Mouse (Mus musculus) G1E (cell line): ENCODE data around the gene Disc1. TPM values are rescaled to one million over a fixed set of nuclear protein-coding genes. Genes with fewer than 3 reads are reported as not detected.

Experiments
- ATAC-seq: 2 replicates; pipeline ENCODE4 v1.8.0; 2016; ENCODE audit warnings: mild to moderate bottlenecking; ENCODE audit not compliant: insufficient number of reproducible peaks, poor library complexity, low FRiP score, severe bottlenecking; ENCODE audit errors: extremely low read depth
- DNase-seq: peaks from one replicate; pipeline ENCODE4 v3.0.0; 2012; ENCODE audit warnings: low spot score
- H3K27me3 ChIP-seq: 2 replicates; pipeline ENCODE4 v1.6.1; 2012; ENCODE audit warnings: mild to moderate bottlenecking, low read length, inconsistent platforms; ENCODE audit not compliant: insufficient read depth
- H3K36me3 ChIP-seq: replicated peaks from 2 replicates; pipeline ENCODE3; 2012; ENCODE audit warnings: mild to moderate bottlenecking, inconsistent platforms
- H3K4me1 ChIP-seq: 2 replicates; pipeline ENCODE4 v1.6.1; 2012; ENCODE audit warnings: low read depth, low read length, inconsistent platforms, mixed read lengths; ENCODE audit not compliant: insufficient read depth
- H3K4me3 ChIP-seq: 2 replicates; pipeline ENCODE4 v1.5.1; 2012; ENCODE audit warnings: low read depth, mild to moderate bottlenecking, inconsistent platforms, low read length, moderate library complexity, mixed read lengths
- H3K9me3 ChIP-seq: replicated peaks from 2 replicates; pipeline ENCODE4 v1.6.1; 2012; ENCODE audit warnings: inconsistent platforms
- CTCF ChIP-seq: IDR thresholded peaks from 2 replicates; pipeline ENCODE4 v1.5.1; 2012; ENCODE audit warnings: low read depth, low read length, inconsistent platforms, mixed read lengths
- GATA1 ChIP-seq: IDR thresholded peaks from 2 replicates; pipeline ENCODE4 v1.6.1; 2012; ENCODE audit warnings: borderline replicate concordance, low read length, inconsistent platforms, mixed read lengths
- GATA2 ChIP-seq: IDR thresholded peaks from 2 replicates; pipeline ENCODE4 v1.6.1; 2012; ENCODE audit warnings: low read depth, low read length, inconsistent platforms, borderline replicate concordance
- POLR2AphosphoS5 ChIP-seq: IDR thresholded peaks from 2 replicates; pipeline ENCODE4 v1.6.1; 2012; ENCODE audit warnings: low read depth, low read length, inconsistent platforms; ENCODE audit not compliant: insufficient replicate concordance
- TAL1 ChIP-seq: conservative IDR thresholded peaks from 2 replicates; pipeline ENCODE4 v1.6.1; 2012; ENCODE audit warnings: low read depth, low read length, inconsistent platforms, mixed read lengths
- polyA plus RNA-seq: library from polyadenylated mRNA; stranded (reverse); fragments of >175 nt; gene quantifications from 2 replicates; pipeline ENCODE4 v1.2.3, GENCODE M21; 2012
- total RNA-seq, 2 experiments: library from RNA; stranded (forward) in 1 of 2; stranded (reverse) in 1 of 2; fragments of 200-1000 nt in 1 of 2; fragments of >200 nt in 1 of 2; fragmentation: Nextera tagmentation in 1 of 2; gene quantifications; 2 replicates each; pipeline ENCODE4 v1.2.3; 2014 to 2017

The Disc1 gene
- total and polyA plus RNA-seq, 3 experiments: not detected

GRCm38 (mm10) chr8:125113171-125113570, 59.2 kb downstream of the Disc1 start:
- ATAC-seq (no peak), DNase-seq (no peak)
- no peak overlapping the region for H3K4me3 ChIP-seq
- TF ChIP-seq GATA2 (no peak), CTCF (no peak), POLR2AphosphoS5 (no peak), TAL1 (no peak), GATA1 (no peak)
- H3K36me3 ChIP-seq: no peaks in the 10 kb centered on the region
- no peaks in the 10 kb centered on the region for H3K4me1 ChIP-seq
- H3K27me3 ChIP-seq: no peaks in the 10 kb centered on the region
- peaks cover 60% of the 10 kb centered on the region for H3K9me3 ChIP-seq

- no peaks in the 10 kb centered on the region for H3K4me1 ChIP-seq
- TF ChIP-seq POLR2AphosphoS5 (no peak), CTCF (no peak), GATA1 (no peak), TAL1 (no peak), GATA2 (no peak)
- no peak for ATAC-seq
Observed at GRCm38 (mm10) chr8:125113831-125114230, 59.8 kb downstream of the Disc1 start.

DNA sequence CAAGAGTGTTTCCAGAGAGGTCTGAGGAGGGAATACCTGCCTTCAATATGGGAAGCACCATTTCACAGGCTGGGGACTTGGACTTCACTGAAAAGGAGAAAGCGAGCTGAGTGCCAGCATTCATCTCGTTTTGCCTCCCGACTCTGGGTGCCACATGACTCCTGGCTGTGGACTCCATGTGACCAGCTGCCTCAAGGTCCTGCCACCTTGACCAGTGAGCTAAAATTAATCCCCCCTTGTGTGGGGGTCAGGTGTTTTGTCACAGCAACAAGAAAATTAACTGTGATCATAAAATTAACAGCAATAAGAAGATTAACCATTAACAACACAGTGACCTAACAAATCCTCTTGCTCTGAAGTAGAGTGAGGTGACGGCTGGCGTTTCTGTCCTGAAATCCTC, 61.3 kb downstream of the Disc1 start:
- DNase-seq (no peak), ATAC-seq (no peak)
- H3K4me3 ChIP-seq: no peak overlapping the region
- H3K36me3 ChIP-seq: no peaks in the 10 kb centered on the region
- TF ChIP-seq POLR2AphosphoS5 (no peak), CTCF (no peak), GATA1 (no peak), GATA2 (no peak), TAL1 (no peak)
- H3K9me3 ChIP-seq: peaks cover 63% of the 10 kb centered on the region
- no peaks in the 10 kb centered on the region for H3K4me1 ChIP-seq
- H3K27me3 ChIP-seq: no peaks in the 10 kb centered on the region

More at GRCm38 (mm10) chr8:125113831-125114230, 59.8 kb downstream of the Disc1 start:
- no peaks in the 10 kb centered on the region for H3K27me3 ChIP-seq
- H3K36me3 ChIP-seq: no peaks in the 10 kb centered on the region
- no peak for DNase-seq
- no peak overlapping the region for H3K4me3 ChIP-seq
- peaks cover 61% of the 10 kb centered on the region for H3K9me3 ChIP-seq

DNA sequence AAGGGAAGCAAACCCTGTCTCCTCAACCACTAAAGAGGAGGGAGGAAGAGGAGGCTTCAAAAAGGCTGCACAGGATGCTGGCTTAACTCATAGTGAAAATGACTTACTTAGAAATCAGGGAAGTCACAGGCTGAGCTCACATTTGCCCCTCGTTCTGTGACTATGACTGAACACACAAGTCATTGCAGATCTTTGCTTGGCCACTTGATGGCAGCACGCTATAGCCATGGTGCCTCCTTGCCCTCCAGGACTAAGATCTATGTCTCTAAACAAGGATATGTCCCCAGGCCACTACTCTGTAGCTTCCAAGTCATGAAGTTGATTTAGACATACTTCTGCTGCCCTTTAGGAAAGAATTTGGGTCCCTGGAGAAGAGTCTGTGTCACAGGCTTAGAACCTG, 62.6 kb downstream of the Disc1 start:
- TF ChIP-seq TAL1 (no peak), POLR2AphosphoS5 (no peak), GATA2 (no peak), CTCF (no peak), GATA1 (no peak)
- no peak for ATAC-seq
- Histone ChIP-seq H3K36me3 (no peaks in the 10 kb centered on the region), H3K27me3 (no peaks in the 10 kb centered on the region), H3K4me1 (no peaks in the 10 kb centered on the region), H3K9me3 (peaks cover 67% of the 10 kb centered on the region), H3K4me3 (no peak overlapping the region)
- no peak for DNase-seq

DNA sequence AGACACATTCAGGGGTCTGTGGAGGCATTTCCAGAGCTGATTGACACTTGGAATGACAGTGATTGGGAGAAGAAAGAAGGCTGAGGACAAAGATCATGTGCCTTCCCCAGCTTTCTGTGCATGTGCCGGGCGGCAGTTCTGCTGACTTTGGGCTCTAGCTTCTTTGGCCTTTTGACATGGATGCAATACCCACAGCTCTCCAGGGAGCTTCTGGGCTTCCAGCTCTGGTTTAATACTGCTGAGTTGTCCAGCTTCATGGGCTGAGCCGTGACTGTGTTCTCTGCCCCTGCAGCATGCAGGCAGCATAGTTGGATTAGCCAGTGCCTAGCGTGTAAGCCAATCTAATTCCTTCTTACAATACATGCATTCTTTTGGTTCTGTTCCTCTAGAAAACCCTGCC, 72.5 kb downstream of the Disc1 start:
- H3K9me3 ChIP-seq: peaks cover 78% of the 10 kb centered on the region

DNA sequence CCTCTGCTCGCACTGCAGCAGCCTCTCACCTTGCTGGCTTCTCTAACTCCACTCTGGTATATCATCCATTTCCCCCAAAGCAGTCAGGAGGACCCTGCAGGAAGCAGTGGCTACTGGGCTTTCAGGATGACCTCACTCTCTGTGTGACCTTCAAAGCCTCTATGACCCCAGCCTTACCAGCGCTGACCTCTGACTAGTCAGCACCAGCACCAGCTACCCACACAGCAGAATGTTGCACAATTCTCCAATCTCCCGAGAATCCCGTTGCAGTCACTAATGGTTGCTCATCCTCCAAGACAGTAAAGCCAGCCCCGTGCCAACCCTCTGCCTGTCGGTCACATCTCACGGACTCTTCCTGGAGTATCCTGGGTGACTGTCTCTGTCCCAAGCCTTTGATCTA, 73.6 kb downstream of the Disc1 start:
- H3K4me3 ChIP-seq: no peak overlapping the region
- H3K27me3 ChIP-seq: no peaks in the 10 kb centered on the region
- H3K36me3 ChIP-seq: no peaks in the 10 kb centered on the region
- H3K9me3 ChIP-seq: peaks cover 77% of the 10 kb centered on the region
- TF ChIP-seq GATA1 (no peak), POLR2AphosphoS5 (no peak), GATA2 (no peak), CTCF (no peak), TAL1 (no peak)
- DNase-seq: no peak
- H3K4me1 ChIP-seq: no peaks in the 10 kb centered on the region
- ATAC-seq: no peak

More for the DNA sequence above, 72.5 kb downstream of the Disc1 start:
- Histone ChIP-seq H3K4me3 (no peak overlapping the region), H3K36me3 (no peaks in the 10 kb centered on the region), H3K4me1 (no peaks in the 10 kb centered on the region), H3K27me3 (no peaks in the 10 kb centered on the region)
- ATAC-seq (no peak), DNase-seq (no peak)
- TF ChIP-seq CTCF: no peak
- TF ChIP-seq TAL1: no peak

- no peak for TF ChIP-seq POLR2AphosphoS5
- TF ChIP-seq GATA2: no peak
- no peak for TF ChIP-seq CTCF
- TF ChIP-seq TAL1: no peak
- no peak for TF ChIP-seq GATA1
- ATAC-seq (no peak), DNase-seq (no peak)
- Histone ChIP-seq H3K27me3 (no peaks in the 10 kb centered on the region), H3K4me1 (no peaks in the 10 kb centered on the region), H3K36me3 (no peaks in the 10 kb centered on the region), H3K4me3 (no peak overlapping the region), H3K9me3 (peaks cover 79% of the 10 kb centered on the region)
Observed at GRCm38 (mm10) chr8:125128305-125128704, 74.3 kb downstream of the Disc1 start.
